20 mouse cellular contexts compared by ENCODE assay signal in the genomic region with DNA sequence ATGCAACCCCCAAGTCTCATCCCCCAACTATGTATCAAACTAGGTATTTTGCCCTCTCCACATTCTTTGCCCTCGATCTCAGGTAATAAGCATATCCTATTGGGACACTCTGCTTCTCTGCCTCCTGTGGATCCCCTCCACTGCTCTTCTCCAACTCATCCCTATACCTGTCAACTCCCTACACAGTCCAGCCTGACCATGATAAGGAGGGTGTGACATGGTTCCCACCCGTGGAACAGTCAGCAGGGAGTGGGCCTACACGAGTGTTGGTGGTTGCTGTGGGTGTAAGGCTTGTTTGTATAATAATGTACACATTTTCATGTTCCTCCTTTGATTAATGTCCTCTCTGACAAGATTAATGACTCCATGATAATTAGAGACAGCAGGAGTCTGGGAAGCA.
A peak's percentile ranks its signal among the peaks of the same experiment; 100 is the strongest.
DNase-seq lines count a peak whose midpoint lies in the region; ATAC-seq and TF ChIP-seq lines count a peak whose summit lies in the region.
"Had no signal": no experiment of that assay in that cellular context is flagged by ENCODE, and none has a peak within 500 bp of the region (broad histone marks: within the 10 kb centered on the region; RNA-seq: fewer than 3 reads in every experiment).

No protein-coding gene starts in this region.

- no peak overlapping the region for H3K9ac ChIP-seq in heart, embryonic 12.5 days
- no peak overlapping the region for H3K9ac ChIP-seq in liver, postnatal 0 days (replicated peaks)
- H3K9ac ChIP-seq in liver, embryonic 14.5 days (replicated peaks) = no peak overlapping the region
- H3K9ac ChIP-seq: embryonic facial prominence, embryonic 15.5 days; forebrain, embryonic 12.5 days; hindbrain, embryonic 14.5 days had no signal

- TF ChIP-seq POLR2A in thymus, adult 2 months (IDR thresholded peaks at IDR 0.05; ENCODE audit: control insufficient read depth, extremely low read depth, insufficient read depth, low read length, poor library complexity) = no peak

- ATAC-seq in heart, embryonic 12.5 days (ENCODE audit: insufficient number of reproducible peaks, low FRiP score) = 0 out of 2 replicates have a peak, but pooled peaks have one; percentile 68
- ATAC-seq in liver, postnatal 0 days = no peak
- ATAC-seq in liver, embryonic 14.5 days (ENCODE audit: insufficient read depth) = peak; percentile 67
- ATAC-seq: activated CD4-positive, CD25-positive, alpha-beta regulatory T cell, adult 4 months; forebrain, embryonic 16.5 days; Patski had no signal

- WGBS in heart, embryonic 12.5 days = 74% methylated on average over 3 of the region's 3 CpGs
- 60% methylated on average over 3 of the region's 3 CpGs for WGBS in liver, postnatal 0 days (ENCODE audit: insufficient replicate concordance)
- WGBS in liver, embryonic 14.5 days (ENCODE audit: insufficient replicate concordance) = 47% methylated on average over 3 of the region's 3 CpGs
- WGBS in thymus, adult 2 months = 89% methylated on average over 3 of the region's 3 CpGs

- no peak for DNase-seq in heart, postnatal 4 days
- peak; percentile 35 for DNase-seq in liver
- no peak for DNase-seq in liver, postnatal 0 days
- no peak for DNase-seq in liver, embryonic 14.5 days (ENCODE audit: low read depth in 3 of 3, low spot score in 3 of 3)
- no peak for DNase-seq in thymus, adult 2 months
- DNase-seq: adrenal gland, postnatal 14 days; cerebellum, adult 18-20 months; cerebellum, postnatal 10 days; embryo, embryonic 11 days; gastrocnemius, postnatal 10 days; heart, adult 18-20 months had no signal

- no peak for TF ChIP-seq EP300 in liver, postnatal 0 days (IDR thresholded peaks at IDR 0.05; ENCODE audit: low read depth)
- no peak for TF ChIP-seq EP300 in liver, embryonic 14.5 days (IDR thresholded peaks at IDR 0.05; ENCODE audit: low read depth)

- no peak overlapping the region for H3K27ac ChIP-seq in heart, embryonic 12.5 days (ENCODE audit: poor library complexity, severe bottlenecking)
- no peak overlapping the region for H3K27ac ChIP-seq in liver, postnatal 0 days (ENCODE audit: low read depth)
- H3K27ac ChIP-seq in liver, embryonic 14.5 days = no peak overlapping the region
- no peak overlapping the region for H3K27ac ChIP-seq in thymus, adult 2 months (ENCODE audit: control insufficient read depth, insufficient read depth, low read length)
- H3K27ac ChIP-seq: embryonic facial prominence, embryonic 15.5 days; forebrain, embryonic 12.5 days; hindbrain, embryonic 14.5 days had no signal

- no peak overlapping the region for H3K4me2 ChIP-seq in heart, embryonic 12.5 days
- no peak overlapping the region for H3K4me2 ChIP-seq in liver, postnatal 0 days (ENCODE audit: low read depth, low read length)
- no peak overlapping the region for H3K4me2 ChIP-seq in liver, embryonic 14.5 days (ENCODE audit: low read depth)
- H3K4me2 ChIP-seq: embryonic facial prominence, embryonic 15.5 days; forebrain, embryonic 12.5 days; heart, embryonic 11.5 days; hindbrain, embryonic 14.5 days had no signal

- H3K36me3 ChIP-seq in heart, embryonic 12.5 days = no peaks in the 10 kb centered on the region
- H3K36me3 ChIP-seq in liver, postnatal 0 days (replicated peaks; ENCODE audit: insufficient read depth, low read length) = no peaks in the 10 kb centered on the region
- no peaks in the 10 kb centered on the region for H3K36me3 ChIP-seq in liver, embryonic 14.5 days (replicated peaks; ENCODE audit: control insufficient read depth, insufficient read depth, low read depth)
- H3K36me3 ChIP-seq in thymus, adult 2 months (ENCODE audit: control insufficient read depth, insufficient read depth, low read length) = no peaks in the 10 kb centered on the region
- H3K36me3 ChIP-seq: embryonic facial prominence, embryonic 15.5 days; forebrain, embryonic 12.5 days had no signal

- H3K27me3 ChIP-seq in heart, embryonic 12.5 days (replicated peaks) = no peaks in the 10 kb centered on the region
- H3K27me3 ChIP-seq in liver, postnatal 0 days (ENCODE audit: insufficient read depth, low read length) = no peaks in the 10 kb centered on the region
- H3K27me3 ChIP-seq in liver, embryonic 14.5 days (ENCODE audit: control insufficient read depth, insufficient read depth, low read length) = no peaks in the 10 kb centered on the region
- no peaks in the 10 kb centered on the region for H3K27me3 ChIP-seq in thymus, adult 2 months (ENCODE audit: control insufficient read depth, insufficient read depth, low read length)
- H3K27me3 ChIP-seq: CH12.LX; embryonic facial prominence, embryonic 15.5 days; forebrain, embryonic 12.5 days; Patski had no signal

- no peak for TF ChIP-seq CTCF in liver, postnatal 0 days (IDR thresholded peaks at IDR 0.05; ENCODE audit: low read depth)
- no peak for TF ChIP-seq CTCF in liver, embryonic 14.5 days (IDR thresholded peaks at IDR 0.05; ENCODE audit: low read depth)
- no peak for TF ChIP-seq CTCF in thymus, adult 2 months (IDR thresholded peaks at IDR 0.05; ENCODE audit: borderline replicate concordance, control insufficient read depth, extremely low read depth, insufficient read depth, low read length, poor library complexity)

- H3K4me1 ChIP-seq in heart, embryonic 12.5 days (replicated peaks) = no peaks in the 10 kb centered on the region
- H3K4me1 ChIP-seq in liver, postnatal 0 days (ENCODE audit: insufficient read depth) = no peaks in the 10 kb centered on the region
- peaks cover 0 to 6% of the 10 kb centered on the region in 2 experiments; a peak in 2 of 4 replicates for H3K4me1 ChIP-seq in liver, embryonic 14.5 days (replicated peaks; ENCODE audit: control insufficient read depth in 2 of 2, insufficient read depth in 2 of 2, low read length in 1 of 2)
- H3K4me1 ChIP-seq in thymus, adult 2 months (replicated peaks; ENCODE audit: control insufficient read depth, insufficient read depth, low read length) = no peaks in the 10 kb centered on the region
- H3K4me1 ChIP-seq: embryonic facial prominence, embryonic 15.5 days; forebrain, embryonic 12.5 days had no signal

- no peaks in the 10 kb centered on the region for H3K9me3 ChIP-seq in heart, embryonic 12.5 days (replicated peaks)
- H3K9me3 ChIP-seq in liver, postnatal 0 days (ENCODE audit: low read length) = no peaks in the 10 kb centered on the region
- H3K9me3 ChIP-seq in liver, embryonic 14.5 days (ENCODE audit: control insufficient read depth, low read length) = no peaks in the 10 kb centered on the region
- H3K9me3 ChIP-seq: embryonic facial prominence, embryonic 15.5 days; forebrain, embryonic 12.5 days had no signal

- no peak overlapping the region for H3K4me3 ChIP-seq in heart, embryonic 12.5 days
- H3K4me3 ChIP-seq in liver, postnatal 0 days (ENCODE audit: low read depth, low read length) = no peak overlapping the region
- no peak overlapping the region for H3K4me3 ChIP-seq in liver, embryonic 14.5 days (ENCODE audit: insufficient read depth in 1 of 2, low read depth in 2 of 2, low read length in 2 of 2)
- no peak overlapping the region for H3K4me3 ChIP-seq in thymus, adult 2 months (ENCODE audit: control insufficient read depth, insufficient read depth, low read length)
- H3K4me3 ChIP-seq: embryonic facial prominence, embryonic 15.5 days; forebrain, embryonic 12.5 days had no signal
